Mouse (Mus musculus) forebrain, embryonic 15.5 days (tissue): Measurements from ENCODE around the gene Atxn7l2. TPM values are rescaled to one million over a fixed set of nuclear protein-coding genes. Genes with fewer than 3 reads are reported as not detected.
A peak's percentile ranks its signal among the peaks of the same experiment; 100 is the strongest.

Experiments used
- ATAC-seq: fragments of 200-750 bp; cut with Nextera tagmentation; replicated peaks from 2 replicates; pipeline ENCODE4 v1.8.0; 2017; ENCODE audit warnings: mild to moderate bottlenecking, moderate TSS enrichment, moderate library complexity
- H3K27ac ChIP-seq: fragments of 300-500 bp; sonication (generic); replicated peaks from 2 replicates; pipeline ENCODE4 v1.5.1; 2015; ENCODE audit warnings: mild to moderate bottlenecking, inconsistent platforms
- H3K27me3 ChIP-seq: fragments of 300-500 bp; sonication (generic); 2 replicates; pipeline ENCODE4 v1.6.1; 2015; ENCODE audit warnings: inconsistent platforms
- H3K36me3 ChIP-seq: fragments of 300-500 bp; sonication (generic); 2 replicates; pipeline ENCODE4 v1.6.1; 2015; ENCODE audit warnings: mild to moderate bottlenecking, inconsistent platforms
- H3K4me1 ChIP-seq: fragments of 300-500 bp; sonication (generic); 2 replicates; pipeline ENCODE4 v1.6.1; 2015; ENCODE audit warnings: inconsistent platforms
- H3K4me2 ChIP-seq: fragments of 300-500 bp; sonication (generic); replicated peaks from 2 replicates; pipeline ENCODE4 v1.6.1; 2015; ENCODE audit warnings: mild to moderate bottlenecking, inconsistent platforms
- H3K4me3 ChIP-seq: fragments of 300-500 bp; sonication (generic); 2 replicates; pipeline ENCODE4 v1.5.1; 2015; ENCODE audit warnings: mild to moderate bottlenecking, inconsistent platforms
- H3K9ac ChIP-seq: fragments of 300-500 bp; sonication (generic); replicated peaks from 2 replicates; pipeline ENCODE4 v1.6.1; 2015; ENCODE audit warnings: mild to moderate bottlenecking, inconsistent platforms
- H3K9me3 ChIP-seq: fragments of 300-500 bp; sonication (generic); 2 replicates; pipeline ENCODE4 v1.6.1; 2016; ENCODE audit warnings: inconsistent platforms
- WGBS: fragments of 180-500 bp; shearing (Covaris S2); methylation state at CpG from one replicate; pipeline ENCODE4 v1.1.7; 2015; ENCODE audit warnings: mixed read lengths; 5-methylcytosine and 5-hydroxymethylcytosine counted together
- polyA plus RNA-seq: library from polyadenylated mRNA; unstranded; fragments of >200 nt; fragmentation: Nextera tagmentation; extraction: Ambion mirVana; gene quantifications from 2 replicates; pipeline ENCODE4 v1.2.1, GENCODE M21; 2015

Gene Atxn7l2
- polyA plus RNA-seq, 1 experiment from 2014 or later: 33.6 TPM

GRCm38 (mm10) chr3:108165532-108166315 lies 45.0 kb downstream of the Atxn7l2 start:
- 24% methylated on average over 10 of the region's 10 CpGs for WGBS
- Histone ChIP-seq H3K36me3 (no peaks in the 10 kb centered on the region), H3K9ac (0 out of 2 replicates have a peak overlapping the region, but pooled peaks have one; percentile 3), H3K27ac (peak overlapping the region; percentile 56), H3K27me3 (no peaks in the 10 kb centered on the region), H3K4me1 (peaks cover 32% of the 10 kb centered on the region), H3K9me3 (no peaks in the 10 kb centered on the region), H3K4me2 (no peak overlapping the region), H3K4me3 (no peak overlapping the region)
- peak; percentile 32 for ATAC-seq

GRCm38 (mm10) chr3:108164807-108165206 lies 45.9 kb downstream of the Atxn7l2 start:
- H3K4me3 ChIP-seq: peak overlapping the region; percentile 16
- H3K4me2 ChIP-seq: peak overlapping the region; percentile 43
- H3K36me3 ChIP-seq: no peaks in the 10 kb centered on the region
- H3K9me3 ChIP-seq: no peaks in the 10 kb centered on the region
- H3K27me3 ChIP-seq: no peaks in the 10 kb centered on the region
- 12% methylated on average over 9 of the region's 9 CpGs for WGBS
- no peak overlapping the region for H3K27ac ChIP-seq
- peak overlapping the region; percentile 18; the same call in 1 of the 2 replicates for H3K9ac ChIP-seq
- ATAC-seq: peak; percentile 59
- H3K4me1 ChIP-seq: peaks cover 32% of the 10 kb centered on the region

- Histone ChIP-seq H3K4me1 (peaks cover 29% of the 10 kb centered on the region), H3K27ac (no peak overlapping the region), H3K36me3 (no peaks in the 10 kb centered on the region), H3K4me3 (no peak overlapping the region), H3K9me3 (no peaks in the 10 kb centered on the region), H3K27me3 (no peaks in the 10 kb centered on the region), H3K4me2 (no peak overlapping the region), H3K9ac (no peak overlapping the region)
- 72% methylated on average over 5 of the region's 5 CpGs for WGBS
- no peak for ATAC-seq
These were observed 46.6 kb downstream of the Atxn7l2 start for GRCm38 (mm10) chr3:108164091-108164490.

DNA sequence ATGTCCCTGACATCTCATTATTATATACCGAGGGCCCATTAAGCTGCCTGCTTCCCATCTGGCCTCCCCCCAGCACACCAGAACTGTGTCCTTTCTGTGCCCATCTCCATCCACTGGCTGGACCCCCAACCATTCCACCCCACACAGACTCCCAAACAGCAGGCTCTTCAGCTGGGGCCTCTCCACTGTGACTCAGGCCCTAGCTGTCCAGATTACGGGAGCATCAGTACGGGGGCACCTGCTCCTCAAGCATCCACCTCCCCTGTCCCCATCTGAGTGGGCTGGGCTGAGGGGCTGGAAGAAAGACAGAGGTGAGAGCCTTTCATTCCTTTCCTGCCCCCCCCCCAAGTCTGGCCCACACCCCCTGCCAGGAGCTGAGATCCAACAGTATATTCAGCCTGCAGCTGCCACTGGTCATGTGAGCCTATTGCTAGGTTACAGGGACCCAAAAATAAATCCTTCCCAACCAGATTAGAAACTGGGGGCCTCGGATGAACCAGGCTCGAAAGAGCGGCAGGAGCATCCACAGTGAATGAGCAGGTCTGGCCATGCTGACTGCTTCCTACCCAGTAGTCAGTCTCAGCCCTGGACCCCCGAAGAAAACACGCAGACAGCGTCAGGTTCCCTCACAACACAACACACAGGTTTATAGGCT lies 52.2 kb downstream of the Atxn7l2 start:
- peak overlapping the region; percentile 22; the same call in 1 of the 2 replicates for H3K9ac ChIP-seq
- no peak overlapping the region for H3K4me3 ChIP-seq
- peaks cover 10% of the 10 kb centered on the region for H3K4me1 ChIP-seq
- H3K27ac ChIP-seq: peak overlapping the region; percentile 52
- no peak overlapping the region for H3K4me2 ChIP-seq
- peak; percentile 42; the same call in 1 of the 2 replicates for ATAC-seq
- H3K36me3 ChIP-seq: no peaks in the 10 kb centered on the region
- H3K9me3 ChIP-seq: no peaks in the 10 kb centered on the region
- 48% methylated on average over 9 of the region's 9 CpGs for WGBS
- H3K27me3 ChIP-seq: no peaks in the 10 kb centered on the region

- H3K4me2 ChIP-seq: peak within 1 kb of the TSS; percentile 20
- H3K36me3 ChIP-seq: no peaks in the 10 kb centered on the region
- H3K4me1 ChIP-seq: peaks cover 10% of the 10 kb centered on the region
- peak within 1 kb of the TSS; percentile 28 for H3K4me3 ChIP-seq
- 0 out of 2 replicates have a peak within 1 kb of the TSS, but pooled peaks have one; percentile 11 for H3K27ac ChIP-seq
- peak; percentile 39; the same call in 1 of the 2 replicates for ATAC-seq
- 41% methylated on average over 4 of the region's 4 CpGs for WGBS
- H3K27me3 ChIP-seq: no peaks in the 10 kb centered on the region
- no peaks in the 10 kb centered on the region for H3K9me3 ChIP-seq
- 0 out of 2 replicates have a peak within 1 kb of the TSS, but pooled peaks have one; percentile 11 for H3K9ac ChIP-seq
These were observed 56.1 kb downstream of the Atxn7l2 start, which contains the start of gene Gpr61 for GRCm38 (mm10) chr3:108154656-108155055. Gpr61 (minus strand) TSS chr3:108154882.

- H3K9me3 ChIP-seq: no peaks in the 10 kb centered on the region
- H3K4me3 ChIP-seq: no peak overlapping the region
- no peak for ATAC-seq
- H3K27ac ChIP-seq: no peak overlapping the region
- H3K27me3 ChIP-seq: no peaks in the 10 kb centered on the region
- H3K4me1 ChIP-seq: peaks cover 7% of the 10 kb centered on the region; the same call in 1 of the 2 replicates
- H3K36me3 ChIP-seq: no peaks in the 10 kb centered on the region
- H3K9ac ChIP-seq: no peak overlapping the region
- H3K4me2 ChIP-seq: no peak overlapping the region
- 85% methylated on average over 3 of the region's 3 CpGs for WGBS
These were observed 58.4 kb downstream of the Atxn7l2 start for GRCm38 (mm10) chr3:108152290-108152689.

Other genes starting within 250 kb of the Atxn7l2 start
- gene Gstm3, start 241.7 kb downstream of the Atxn7l2 start, polyA plus RNA-seq: not detected in 2 replicates
- 4.3 and 4.5 TPM in 2 replicates for gene Gstm2, start 224.5 kb downstream of the Atxn7l2 start, polyA plus RNA-seq
- 44.0 and 60.7 TPM in 2 replicates for gene Gstm1, start 193.0 kb downstream of the Atxn7l2 start, polyA plus RNA-seq
- gene Gstm4, start 166.0 kb downstream of the Atxn7l2 start, polyA plus RNA-seq: 12.4 and 15.1 TPM in 2 replicates
- 49.4 and 50.7 TPM in 2 replicates for gene Ampd2, start 124.3 kb downstream of the Atxn7l2 start, polyA plus RNA-seq
- gene Gnat2, start 118.1 kb downstream of the Atxn7l2 start, polyA plus RNA-seq: 0.43 and 0.46 TPM in 2 replicates
- gene Gnai3, start 64.8 kb downstream of the Atxn7l2 start, polyA plus RNA-seq: 165 and 168 TPM in 2 replicates
- 1.9 and 2.2 TPM in 2 replicates for gene Gpr61, start 56.1 kb downstream of the Atxn7l2 start, polyA plus RNA-seq
- 9.9 and 11.7 TPM in 2 replicates for gene Amigo1, start 24.6 kb downstream of the Atxn7l2 start, polyA plus RNA-seq
- 4.4 and 4.5 TPM in 2 replicates for gene Cyb561d1, start 9.7 kb downstream of the Atxn7l2 start, polyA plus RNA-seq
- 2.3 and 2.7 TPM in 2 replicates for gene Sypl2, start 15.7 kb upstream of the Atxn7l2 start, polyA plus RNA-seq
- 260 and 271 TPM in 2 replicates for gene Psma5, start 46.0 kb upstream of the Atxn7l2 start, polyA plus RNA-seq
- 25.7 and 26.0 TPM in 2 replicates for gene Sort1, start 73.1 kb upstream of the Atxn7l2 start, polyA plus RNA-seq
- not detected in 2 replicates for gene Mybphl, start 154.0 kb upstream of the Atxn7l2 start, polyA plus RNA-seq
- gene Psrc1, start 172.9 kb upstream of the Atxn7l2 start, polyA plus RNA-seq: 35.6 and 41.5 TPM in 2 replicates
- 49.1 and 52.8 TPM in 2 replicates for gene Celsr2, start 204.6 kb upstream of the Atxn7l2 start, polyA plus RNA-seq
- 221 and 222 TPM in 2 replicates for gene Sars, start 234.3 kb upstream of the Atxn7l2 start, polyA plus RNA-seq